Mouse (Mus musculus) NIH3T3 (cell line): ENCODE measurements around the gene Col6a3.

Source experiments
- DNase-seq: peaks from one replicate; pipeline ENCODE4 v3.0.0-alpha.2; 2012; ENCODE audit warnings: low read depth

Col6a3 gene

DNA sequence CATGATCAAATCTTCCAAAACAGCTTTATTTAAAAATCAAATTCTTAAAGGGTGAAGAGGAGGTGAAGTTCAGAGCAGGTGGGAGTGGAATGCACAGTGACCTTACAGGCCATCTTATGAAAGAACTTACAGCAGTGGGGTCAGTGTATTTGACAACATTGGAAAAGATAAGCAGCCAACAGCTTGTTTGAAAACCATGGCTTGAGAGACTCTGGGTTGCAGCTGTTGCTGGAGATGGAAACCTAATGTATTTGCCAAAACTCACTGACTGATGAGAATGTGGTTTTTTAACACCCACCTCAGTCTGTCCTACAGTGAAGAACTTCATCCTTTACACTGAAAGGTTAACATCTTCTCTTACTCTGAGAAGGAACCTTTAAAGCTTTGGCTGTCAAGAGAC lies 120.4 kb downstream of the Col6a3 start:
- no peak for DNase-seq

DNA sequence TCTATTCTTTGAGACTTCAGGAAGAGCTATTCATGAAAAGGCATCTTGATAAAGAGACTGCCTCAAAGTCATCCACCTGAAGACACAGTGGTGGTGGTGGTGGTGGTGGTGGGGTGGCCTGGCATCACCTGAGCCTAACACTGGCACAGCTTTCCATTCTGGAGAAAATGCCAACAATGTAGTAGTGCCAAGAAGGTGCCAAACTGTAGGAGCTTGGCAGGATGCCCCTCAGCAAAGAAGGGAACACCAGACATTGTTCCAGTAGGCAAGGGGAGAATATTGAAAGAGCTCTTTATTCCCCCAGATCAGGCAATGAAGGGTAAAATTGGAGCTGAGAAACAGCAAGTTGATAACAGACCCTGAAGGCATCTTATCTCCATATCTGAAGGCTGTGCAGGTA lies 121.8 kb downstream of the Col6a3 start:
- no peak for DNase-seq

DNA sequence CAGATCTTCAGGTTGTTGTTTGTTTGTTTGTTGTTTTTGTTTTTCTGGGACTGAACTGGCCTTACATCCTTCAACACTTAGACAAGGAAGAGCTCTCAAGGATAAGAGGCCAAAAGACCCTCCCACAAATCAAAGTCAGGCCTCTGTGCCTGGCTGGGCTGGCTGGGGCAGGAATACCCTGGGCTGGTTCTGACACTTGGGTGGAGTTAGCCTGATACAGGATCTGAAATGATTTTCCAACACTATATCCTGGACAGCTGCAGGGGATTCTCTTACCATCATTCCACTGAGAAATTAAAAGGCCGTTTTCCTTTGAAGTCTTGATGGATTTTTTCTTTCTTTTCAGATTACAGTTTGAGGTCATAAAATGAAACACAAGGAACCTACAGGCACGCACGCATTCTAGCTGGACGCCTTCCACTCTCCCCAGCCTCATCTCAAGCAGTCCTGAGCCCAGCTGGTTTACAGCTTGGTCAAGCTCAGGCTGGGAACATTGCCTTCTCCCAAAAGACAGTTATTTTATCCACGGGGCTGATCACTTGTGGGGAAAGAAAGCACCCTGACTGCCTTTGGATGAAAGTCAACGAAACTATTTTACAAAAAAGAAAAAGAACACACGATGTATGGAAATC lies 123.0 kb downstream of the Col6a3 start:
- no peak for DNase-seq

DNA sequence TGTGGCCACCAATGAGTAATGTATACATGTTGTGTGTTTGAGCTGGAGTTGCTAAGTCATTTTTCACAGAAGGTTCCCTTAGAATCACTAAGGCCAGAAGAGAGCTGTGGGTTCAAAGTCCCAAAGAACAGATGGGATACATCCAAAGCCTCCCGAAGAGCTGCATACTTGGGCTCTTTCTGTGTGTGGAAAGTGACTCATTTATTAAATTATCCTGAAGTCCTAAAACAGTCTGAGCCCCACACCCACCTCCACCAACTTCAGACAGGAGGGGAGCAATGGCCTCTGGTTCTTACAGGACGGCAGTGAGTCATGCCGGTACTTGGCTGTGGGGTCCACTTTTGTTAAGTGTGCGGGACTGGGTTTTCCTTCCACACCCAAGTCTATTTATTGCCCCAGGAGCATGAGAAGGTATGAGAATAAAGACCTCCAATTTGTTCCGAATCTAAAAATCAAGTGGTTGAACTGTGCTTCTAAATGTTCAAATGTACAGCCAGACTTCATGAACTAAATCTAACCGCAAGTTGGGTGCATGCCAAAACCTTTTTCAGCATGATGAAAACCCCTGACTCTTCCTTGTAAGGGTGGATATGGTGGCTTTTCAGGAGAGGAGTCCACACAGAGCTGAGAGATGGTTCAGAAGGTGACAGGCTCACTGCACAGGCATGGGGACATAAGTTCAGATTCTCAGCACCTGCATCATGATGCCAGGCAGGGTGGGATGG lies 124.8 kb downstream of the Col6a3 start:
- DNase-seq, result peak; percentile 87

DNA sequence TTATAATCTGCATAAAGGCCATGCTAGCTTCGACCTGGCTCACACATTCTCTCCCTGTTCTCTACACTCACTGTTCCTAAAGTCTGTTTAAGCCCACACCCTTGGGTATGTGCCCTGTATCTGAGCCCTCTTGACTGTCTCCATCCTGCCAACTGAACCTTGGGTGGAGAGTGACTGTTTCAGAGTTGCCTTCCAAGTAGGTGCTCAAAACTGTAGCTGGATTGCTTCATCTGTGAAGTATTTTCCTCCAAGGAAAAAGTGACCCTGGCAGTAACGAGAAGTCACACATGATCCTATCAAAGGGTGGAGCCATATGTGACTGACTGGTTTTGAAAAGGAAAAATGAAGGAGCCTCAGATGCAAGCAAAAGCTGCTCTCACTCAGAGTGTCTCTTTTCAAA lies 127.5 kb downstream of the Col6a3 start:
- DNase-seq, result no peak
